In genomic region chr12:79504641-79505040, GRCm38 (mm10) we compare ENCODE assay signal across 10 mouse cellular contexts.
DNase-seq lines count a peak whose midpoint lies in the region; ATAC-seq lines count a peak whose summit lies in the region.
"Had no signal": no experiment of that assay in that cellular context is flagged by ENCODE, and none has a peak within 500 bp of the region (broad histone marks: within the 10 kb centered on the region; RNA-seq: fewer than 3 reads in every experiment).

No protein-coding gene starts in this region.

- H3K4me3 ChIP-seq in kidney, embryonic 14.5 days (ENCODE audit: low read length), result no peak overlapping the region
- no peak overlapping the region for H3K4me3 ChIP-seq in embryonic facial prominence, embryonic 10.5 days
- H3K4me3 ChIP-seq in hindbrain, embryonic 12.5 days, result no peak overlapping the region
- no peak overlapping the region for H3K4me3 ChIP-seq in midbrain, embryonic 14.5 days (replicated peaks; ENCODE audit: low read depth, low read length)

- WGBS in kidney, embryonic 14.5 days, result 93% methylated on average over 1 of the region's 1 CpGs
- 73% methylated on average over 1 of the region's 1 CpGs for WGBS in embryonic facial prominence, embryonic 10.5 days
- WGBS in hindbrain, embryonic 12.5 days, result 82% methylated on average over 1 of the region's 1 CpGs
- WGBS in midbrain, embryonic 14.5 days, result 53% methylated on average over 1 of the region's 1 CpGs

- H3K4me1 ChIP-seq in kidney, embryonic 14.5 days (ENCODE audit: control insufficient read depth, insufficient read depth, low read length), result peaks cover 19% of the 10 kb centered on the region
- peaks cover 31% of the 10 kb centered on the region for H3K4me1 ChIP-seq in embryonic facial prominence, embryonic 10.5 days
- peaks cover 15% of the 10 kb centered on the region for H3K4me1 ChIP-seq in hindbrain, embryonic 12.5 days
- H3K4me1 ChIP-seq in midbrain, embryonic 14.5 days (ENCODE audit: control insufficient read depth, insufficient read depth, low read length), result peaks cover 21% of the 10 kb centered on the region

- no peak for ATAC-seq in kidney, embryonic 14.5 days (ENCODE audit: low FRiP score, low TSS enrichment)
- ATAC-seq in hindbrain, embryonic 12.5 days (ENCODE audit: low FRiP score), result 0 out of 2 replicates have a peak, but pooled peaks have one; percentile 24
- ATAC-seq in midbrain, embryonic 14.5 days (ENCODE audit: low FRiP score, low TSS enrichment), result no peak

- no peak for DNase-seq in kidney, adult 18-20 months
- no peak for DNase-seq in embryonic facial prominence, embryonic 10.5 days (ENCODE audit: low spot score)
- no peak for DNase-seq in midbrain, embryonic 14.5 days
- no peak for DNase-seq in adrenal gland, postnatal 25 days
- DNase-seq in yolk sac, embryonic 10.5 days (ENCODE audit: low spot score), result no peak
- DNase-seq in cerebellum, adult 18-20 months, result no peak
- DNase-seq: B cell, adult 2 months had no signal

- no peaks in the 10 kb centered on the region for H3K36me3 ChIP-seq in kidney, embryonic 14.5 days (ENCODE audit: control insufficient read depth, insufficient read depth, low read length)
- H3K36me3 ChIP-seq in embryonic facial prominence, embryonic 10.5 days (replicated peaks), result no peaks in the 10 kb centered on the region
- no peaks in the 10 kb centered on the region for H3K36me3 ChIP-seq in hindbrain, embryonic 12.5 days
- no peaks in the 10 kb centered on the region for H3K36me3 ChIP-seq in midbrain, embryonic 14.5 days (ENCODE audit: control insufficient read depth, insufficient read depth, low read length)

- no peak overlapping the region for H3K4me2 ChIP-seq in kidney, embryonic 14.5 days (replicated peaks; ENCODE audit: low read depth, low read length)
- no peak overlapping the region for H3K4me2 ChIP-seq in hindbrain, embryonic 12.5 days (replicated peaks)
- H3K4me2 ChIP-seq in midbrain, embryonic 14.5 days (ENCODE audit: low read length), result no peak overlapping the region

- H3K9me3 ChIP-seq in kidney, embryonic 14.5 days (ENCODE audit: control insufficient read depth, low read length), result no peaks in the 10 kb centered on the region
- H3K9me3 ChIP-seq in embryonic facial prominence, embryonic 10.5 days, result peaks cover 3% of the 10 kb centered on the region; the same call in 1 of the 2 replicates
- no peaks in the 10 kb centered on the region for H3K9me3 ChIP-seq in hindbrain, embryonic 12.5 days (replicated peaks)
- H3K9me3 ChIP-seq in midbrain, embryonic 14.5 days (ENCODE audit: control insufficient read depth, low read length), result no peaks in the 10 kb centered on the region

- H3K27me3 ChIP-seq in kidney, embryonic 14.5 days (ENCODE audit: control insufficient read depth, insufficient read depth, low read length), result no peaks in the 10 kb centered on the region
- H3K27me3 ChIP-seq in embryonic facial prominence, embryonic 10.5 days (replicated peaks; ENCODE audit: low read depth, poor library complexity, severe bottlenecking), result no peaks in the 10 kb centered on the region
- H3K27me3 ChIP-seq in hindbrain, embryonic 12.5 days, result no peaks in the 10 kb centered on the region
- no peaks in the 10 kb centered on the region for H3K27me3 ChIP-seq in midbrain, embryonic 14.5 days (ENCODE audit: control insufficient read depth, insufficient read depth, low read length)
- H3K27me3 ChIP-seq: Patski had no signal

- H3K9ac ChIP-seq in kidney, embryonic 14.5 days (ENCODE audit: low read depth, low read length), result no peak overlapping the region
- H3K9ac ChIP-seq in hindbrain, embryonic 12.5 days, result no peak overlapping the region
- no peak overlapping the region for H3K9ac ChIP-seq in midbrain, embryonic 14.5 days (replicated peaks; ENCODE audit: low read length)

- peak overlapping the region; percentile 73; the same call in 1 of the 2 replicates for H3K27ac ChIP-seq in kidney, embryonic 14.5 days (ENCODE audit: low read depth, low read length)
- peak overlapping the region; percentile 20; the same call in 1 of the 2 replicates for H3K27ac ChIP-seq in embryonic facial prominence, embryonic 10.5 days (replicated peaks)
- peak overlapping the region; percentile 40 for H3K27ac ChIP-seq in hindbrain, embryonic 12.5 days
- 0 out of 2 replicates have a peak overlapping the region, but pooled peaks have one; percentile 64 for H3K27ac ChIP-seq in midbrain, embryonic 14.5 days (replicated peaks; ENCODE audit: low read depth, low read length)

Comparison
In these comparisons a context has a peak if more than half of its experiments do, and no peak if none do; other contexts are left out.
1. H3K27ac ChIP-seq: peak in every context shown above with its lines; median percentile 73 in kidney, embryonic 14.5 days; 64 in midbrain, embryonic 14.5 days; 40 in hindbrain, embryonic 12.5 days; 20 in embryonic facial prominence, embryonic 10.5 days.